Comparison of ENCODE assay signal across 18 mouse cellular contexts in genomic region chr4:45064577-45064976, GRCm38 (mm10).
"Had no signal": no experiment of that assay in that cellular context is flagged by ENCODE, and none has a peak within 500 bp of the region (broad histone marks: within the 10 kb centered on the region; RNA-seq: fewer than 3 reads in every experiment).

No protein-coding gene starts in this region.

- H3K27me3 ChIP-seq: kidney, embryonic 15.5 days; liver, embryonic 13.5 days; midbrain, embryonic 15.5 days; neural tube, embryonic 12.5 days; neural tube, embryonic 15.5 days had no signal

- H3K4me1 ChIP-seq: kidney, embryonic 15.5 days; midbrain, embryonic 15.5 days; neural tube, embryonic 12.5 days had no signal

- H3K9ac ChIP-seq: kidney, embryonic 15.5 days; liver, embryonic 13.5 days; lung, embryonic 14.5 days; midbrain, embryonic 12.5 days; midbrain, embryonic 15.5 days; neural tube, embryonic 12.5 days; neural tube, embryonic 15.5 days had no signal

- ATAC-seq: hindbrain, embryonic 16.5 days; lung, postnatal 0 days; midbrain, embryonic 15.5 days had no signal

- H3K4me2 ChIP-seq: kidney, embryonic 15.5 days; liver, embryonic 13.5 days; lung, embryonic 14.5 days; midbrain, embryonic 12.5 days; midbrain, embryonic 15.5 days; neural tube, embryonic 12.5 days; neural tube, embryonic 15.5 days had no signal

- H3K27ac ChIP-seq: kidney, embryonic 15.5 days; liver, embryonic 13.5 days; macrophage; midbrain, embryonic 12.5 days; midbrain, embryonic 15.5 days; neural tube, embryonic 12.5 days; neural tube, embryonic 15.5 days; stomach, postnatal 0 days had no signal

- H3K4me3 ChIP-seq: kidney, embryonic 15.5 days; liver, embryonic 13.5 days; midbrain, embryonic 12.5 days; midbrain, embryonic 15.5 days; neural tube, embryonic 12.5 days; neural tube, embryonic 15.5 days had no signal

- H3K9me3 ChIP-seq: kidney, embryonic 15.5 days; liver, embryonic 13.5 days; midbrain, embryonic 12.5 days; midbrain, embryonic 15.5 days; neural tube, embryonic 12.5 days; neural tube, embryonic 15.5 days had no signal

- DNase-seq: kidney, postnatal 10 days; liver, embryonic 13.5 days; lung, embryonic 14.5 days; right cerebral cortex, adult 18-20 months; right cerebral cortex, postnatal 14 days; right cerebral cortex, postnatal 4 days; thymus, adult 2 months; thymus, postnatal 14 days; thymus, postnatal 4 days had no signal
